Mouse (Mus musculus): ENCODE data around the gene Pnpt1. TPM values are rescaled to one million over a fixed set of nuclear protein-coding genes. Genes with fewer than 3 reads are reported as not detected.

Pnpt1 gene
- total and polyA plus RNA-seq, 2 experiments from 2014 or later = 21.1 to 52.1 TPM

- Histone ChIP-seq H3K4me1 (ENCODE audit: insufficient read depth, low read length) (peaks cover 5% of the 10 kb centered on the region; the same call in 1 of the 2 replicates), H3K4me2 (ENCODE audit: low read depth, low read length, poor library complexity, severe bottlenecking) (peak overlapping the region; percentile 73), H3K36me3 (ENCODE audit: insufficient read depth, low read length) (no peaks in the 10 kb centered on the region), H3K9ac (replicated peaks; ENCODE audit: low read length, poor library complexity, severe bottlenecking) (peak overlapping the region; percentile 100), H3K9me3 (ENCODE audit: low read length) (no peaks in the 10 kb centered on the region), H3K27ac (ENCODE audit: low read depth, low read length) (peak overlapping the region; percentile 100), H3K27me3 (ENCODE audit: insufficient read depth, low read length) (no peaks in the 10 kb centered on the region), H3K4me3 (ENCODE audit: low read depth, low read length) (peak overlapping the region; percentile 95)
- ATAC-seq (ENCODE audit: low FRiP score) (no peak), DNase-seq (ENCODE audit: low spot score) (peak; percentile 1)
- no peak for TF ChIP-seq CTCF (IDR thresholded peaks at IDR 0.05)
- WGBS = 6% methylated on average over 13 of the region's 13 CpGs
Measured at GRCm38 (mm10) chr11:29173706-29174436, 43.3 kb downstream of the Pnpt1 start.

GRCm38 (mm10) chr11:29179319-29179718, 48.8 kb downstream of the Pnpt1 start:
- H3K9ac ChIP-seq (replicated peaks; ENCODE audit: low read length, poor library complexity, severe bottlenecking) = no peak overlapping the region
- no peak overlapping the region for H3K27ac ChIP-seq (ENCODE audit: low read depth, low read length)
- no peak overlapping the region for H3K4me2 ChIP-seq (ENCODE audit: low read depth, low read length, poor library complexity, severe bottlenecking)
- no peak overlapping the region for H3K4me3 ChIP-seq (ENCODE audit: low read depth, low read length)
- no peaks in the 10 kb centered on the region for H3K27me3 ChIP-seq (ENCODE audit: insufficient read depth, low read length)
- no peaks in the 10 kb centered on the region for H3K4me1 ChIP-seq (ENCODE audit: insufficient read depth, low read length)
- DNase-seq (ENCODE audit: low spot score) = no peak
- no peak for ATAC-seq (ENCODE audit: low FRiP score)
- no peak for TF ChIP-seq CTCF (IDR thresholded peaks at IDR 0.05)
- 97% methylated on average over 1 of the region's 1 CpGs for WGBS
- no peaks in the 10 kb centered on the region for H3K9me3 ChIP-seq (ENCODE audit: low read length)
- H3K36me3 ChIP-seq (ENCODE audit: insufficient read depth, low read length) = peaks cover 10% of the 10 kb centered on the region; the same call in 1 of the 2 replicates

- TF ChIP-seq CTCF (IDR thresholded peaks at IDR 0.05) = no peak
- no peak for ATAC-seq (ENCODE audit: low FRiP score)
- H3K4me3 ChIP-seq (ENCODE audit: low read depth, low read length) = no peak overlapping the region
Measured at GRCm38 (mm10) chr11:29180657-29181056, 50.1 kb downstream of the Pnpt1 start.

GRCm38 (mm10) chr11:29181751-29182150, 51.2 kb downstream of the Pnpt1 start:
- Histone ChIP-seq H3K27ac (ENCODE audit: low read depth, low read length) (no peak overlapping the region), H3K4me1 (ENCODE audit: insufficient read depth, low read length) (no peaks in the 10 kb centered on the region), H3K9me3 (ENCODE audit: low read length) (no peaks in the 10 kb centered on the region), H3K4me3 (ENCODE audit: low read depth, low read length) (no peak overlapping the region), H3K9ac (replicated peaks; ENCODE audit: low read length, poor library complexity, severe bottlenecking) (no peak overlapping the region), H3K27me3 (ENCODE audit: insufficient read depth, low read length) (no peaks in the 10 kb centered on the region), H3K36me3 (ENCODE audit: insufficient read depth, low read length) (peaks cover 17% of the 10 kb centered on the region), H3K4me2 (ENCODE audit: low read depth, low read length, poor library complexity, severe bottlenecking) (no peak overlapping the region)
- DNase-seq (ENCODE audit: low spot score) (no peak), ATAC-seq (ENCODE audit: low FRiP score) (no peak)
- WGBS = 94% methylated on average over 5 of the region's 5 CpGs
- TF ChIP-seq CTCF (IDR thresholded peaks at IDR 0.05) = no peak

More at GRCm38 (mm10) chr11:29180657-29181056, 50.1 kb downstream of the Pnpt1 start:
- Histone ChIP-seq H3K27ac (ENCODE audit: low read depth, low read length) (no peak overlapping the region), H3K4me1 (ENCODE audit: insufficient read depth, low read length) (no peaks in the 10 kb centered on the region), H3K9ac (replicated peaks; ENCODE audit: low read length, poor library complexity, severe bottlenecking) (no peak overlapping the region), H3K36me3 (ENCODE audit: insufficient read depth, low read length) (peaks cover 10% of the 10 kb centered on the region; the same call in 1 of the 2 replicates), H3K4me2 (ENCODE audit: low read depth, low read length, poor library complexity, severe bottlenecking) (no peak overlapping the region), H3K27me3 (ENCODE audit: insufficient read depth, low read length) (no peaks in the 10 kb centered on the region), H3K9me3 (ENCODE audit: low read length) (no peaks in the 10 kb centered on the region)
- peak; percentile 69 for DNase-seq (ENCODE audit: low spot score)
- WGBS = 67% methylated on average over 3 of the region's 3 CpGs

GRCm38 (mm10) chr11:29188981-29189380, 58.4 kb downstream of the Pnpt1 start:
- Histone ChIP-seq H3K4me1 (ENCODE audit: insufficient read depth, low read length) (no peaks in the 10 kb centered on the region), H3K27me3 (ENCODE audit: insufficient read depth, low read length) (no peaks in the 10 kb centered on the region), H3K27ac (ENCODE audit: low read depth, low read length) (no peak overlapping the region), H3K4me3 (ENCODE audit: low read depth, low read length) (no peak overlapping the region), H3K9ac (replicated peaks; ENCODE audit: low read length, poor library complexity, severe bottlenecking) (no peak overlapping the region), H3K36me3 (ENCODE audit: insufficient read depth, low read length) (peaks cover 15% of the 10 kb centered on the region), H3K4me2 (ENCODE audit: low read depth, low read length, poor library complexity, severe bottlenecking) (no peak overlapping the region), H3K9me3 (ENCODE audit: low read length) (no peaks in the 10 kb centered on the region)
- ATAC-seq (ENCODE audit: low FRiP score) (no peak), DNase-seq (ENCODE audit: low spot score) (no peak)
- no peak for TF ChIP-seq CTCF (IDR thresholded peaks at IDR 0.05)
- 88% methylated on average over 2 of the region's 2 CpGs for WGBS

- Histone ChIP-seq H3K27me3 (ENCODE audit: insufficient read depth, low read length) (no peaks in the 10 kb centered on the region), H3K4me3 (ENCODE audit: low read depth, low read length) (no peak overlapping the region), H3K9me3 (ENCODE audit: low read length) (no peaks in the 10 kb centered on the region), H3K36me3 (ENCODE audit: insufficient read depth, low read length) (peaks cover 11% of the 10 kb centered on the region; the same call in 1 of the 2 replicates), H3K27ac (ENCODE audit: low read depth, low read length) (no peak overlapping the region), H3K9ac (replicated peaks; ENCODE audit: low read length, poor library complexity, severe bottlenecking) (no peak overlapping the region), H3K4me2 (ENCODE audit: low read depth, low read length, poor library complexity, severe bottlenecking) (no peak overlapping the region), H3K4me1 (ENCODE audit: insufficient read depth, low read length) (no peaks in the 10 kb centered on the region)
- peak; percentile 58 for TF ChIP-seq CTCF (IDR thresholded peaks at IDR 0.05)
- 82% methylated on average over 5 of the region's 5 CpGs for WGBS
- ATAC-seq (ENCODE audit: low FRiP score) (no peak), DNase-seq (ENCODE audit: low spot score) (peak; percentile 5)
Measured at GRCm38 (mm10) chr11:29203653-29204052, 73.1 kb downstream of the Pnpt1 start.
